Mouse (Mus musculus) midbrain, embryonic 11.5 days (tissue): ENCODE data around the gene Tgfbr2. TPM values are rescaled to one million over a fixed set of nuclear protein-coding genes. Genes with fewer than 3 reads are reported as not detected.

ENCODE experiments used
- ATAC-seq: fragments of 200-750 bp; cut with Nextera tagmentation; 2 replicates; pipeline ENCODE4 v1.8.0; 2017; ENCODE audit warnings: moderate TSS enrichment, moderate library complexity; ENCODE audit not compliant: low FRiP score
- DNase-seq: peaks from one replicate; pipeline ENCODE4 v3.0.0; 2015; ENCODE audit warnings: low spot score; ENCODE audit errors: missing footprints
- H3K27ac ChIP-seq: fragments of 300-500 bp; sonication (generic); 2 replicates; pipeline ENCODE4 v1.5.1; 2014; ENCODE audit warnings: low read depth, low read length
- H3K27me3 ChIP-seq: fragments of 300-500 bp; sonication (generic); 2 replicates; pipeline ENCODE4 v1.6.1; 2014; ENCODE audit warnings: mild to moderate bottlenecking, low read length, moderate library complexity, mixed read lengths; ENCODE audit not compliant: control insufficient read depth, insufficient read depth
- H3K36me3 ChIP-seq: fragments of 300-500 bp; sonication (generic); 2 replicates; pipeline ENCODE4 v1.6.1; 2014; ENCODE audit warnings: mild to moderate bottlenecking, low read length, moderate library complexity, mixed read lengths; ENCODE audit not compliant: control insufficient read depth, insufficient read depth
- H3K4me1 ChIP-seq: fragments of 300-500 bp; sonication (generic); 2 replicates; pipeline ENCODE4 v1.6.1; 2014; ENCODE audit warnings: low read length; ENCODE audit not compliant: control insufficient read depth, insufficient read depth
- H3K4me2 ChIP-seq: fragments of 300-500 bp; sonication (generic); 2 replicates; pipeline ENCODE4 v1.6.1; 2014; ENCODE audit warnings: mild to moderate bottlenecking, moderate library complexity
- H3K4me3 ChIP-seq: fragments of 300-500 bp; sonication (generic); 2 replicates; pipeline ENCODE4 v1.5.1; 2014; ENCODE audit warnings: low read depth, low read length
- H3K9ac ChIP-seq: fragments of 300-500 bp; sonication (generic); 2 replicates; pipeline ENCODE4 v1.6.1; 2014; ENCODE audit warnings: low read length
- H3K9me3 ChIP-seq: fragments of 300-500 bp; sonication (generic); 2 replicates; pipeline ENCODE4 v1.6.1; 2016; ENCODE audit warnings: low read length; ENCODE audit not compliant: control insufficient read depth
- WGBS: fragments of 180-500 bp; shearing (Covaris S2); extraction: QIAGEN DNeasy Blood & Tissue Kit; methylation state at CpG from one replicate; pipeline ENCODE4 v1.1.7; 2014; 5-methylcytosine and 5-hydroxymethylcytosine counted together
- polyA plus RNA-seq: library from polyadenylated mRNA; unstranded; fragments of >200 nt; fragmentation: Nextera tagmentation; extraction: Ambion mirVana; gene quantifications from 2 replicates; pipeline ENCODE4 v1.2.1, GENCODE M21; 2014

Tgfbr2 gene
- 8.1 and 9.2 TPM in 2 replicates for polyA plus RNA-seq

- DNase-seq (peak; percentile 96), ATAC-seq (peak; percentile 84)
- no peaks in the 10 kb centered on the region for H3K36me3 ChIP-seq
- no peaks in the 10 kb centered on the region for H3K9me3 ChIP-seq
- H3K4me1 ChIP-seq = peaks cover 5% of the 10 kb centered on the region; the same call in 1 of the 2 replicates
- under 1% methylated on average over 81 of the region's 90 CpGs for WGBS
- peak within 1 kb of the TSS; percentile 79 for H3K9ac ChIP-seq
- H3K4me2 ChIP-seq = peak within 1 kb of the TSS; percentile 95
- H3K4me3 ChIP-seq = peak within 1 kb of the TSS; percentile 63
- no peak within 1 kb of the TSS for H3K27ac ChIP-seq
- H3K27me3 ChIP-seq = peaks cover 12% of the 10 kb centered on the region
Measured at GRCm38 (mm10) chr9:116174481-116175461, at the start of gene Tgfbr2. TSS of gene Tgfbr2 (minus strand) at chr9:116175360.

GRCm38 (mm10) chr9:116223368-116223767 is 48.2 kb upstream of the Tgfbr2 start:
- Histone ChIP-seq H3K9me3 (no peaks in the 10 kb centered on the region), H3K27me3 (no peaks in the 10 kb centered on the region)

GRCm38 (mm10) chr9:116222643-116223042 is 47.5 kb upstream of the Tgfbr2 start:
- no peak overlapping the region for H3K4me3 ChIP-seq
- DNase-seq (no peak), ATAC-seq (no peak)
- H3K27me3 ChIP-seq = no peaks in the 10 kb centered on the region
- no peaks in the 10 kb centered on the region for H3K4me1 ChIP-seq
- WGBS = 87% methylated on average over 5 of the region's 5 CpGs
- H3K4me2 ChIP-seq = no peak overlapping the region
- H3K9me3 ChIP-seq = no peaks in the 10 kb centered on the region
- H3K36me3 ChIP-seq = no peaks in the 10 kb centered on the region
- no peak overlapping the region for H3K9ac ChIP-seq
- H3K27ac ChIP-seq = no peak overlapping the region

More at GRCm38 (mm10) chr9:116223368-116223767, 48.2 kb upstream of the Tgfbr2 start:
- H3K4me3 ChIP-seq = no peak overlapping the region
- WGBS = 90% methylated on average over 6 of the region's 6 CpGs
- H3K4me1 ChIP-seq = no peaks in the 10 kb centered on the region
- H3K36me3 ChIP-seq = no peaks in the 10 kb centered on the region
- DNase-seq (no peak), ATAC-seq (no peak)
- H3K9ac ChIP-seq = no peak overlapping the region
- H3K4me2 ChIP-seq = no peak overlapping the region
- no peak overlapping the region for H3K27ac ChIP-seq

GRCm38 (mm10) chr9:116222000-116222399 is 46.8 kb upstream of the Tgfbr2 start:
- Histone ChIP-seq H3K27ac (no peak overlapping the region), H3K27me3 (no peaks in the 10 kb centered on the region), H3K9me3 (no peaks in the 10 kb centered on the region), H3K4me3 (no peak overlapping the region), H3K36me3 (no peaks in the 10 kb centered on the region), H3K4me1 (no peaks in the 10 kb centered on the region), H3K4me2 (no peak overlapping the region), H3K9ac (no peak overlapping the region)
- ATAC-seq (no peak), DNase-seq (no peak)
- WGBS = 85% methylated on average over 11 of the region's 11 CpGs

GRCm38 (mm10) chr9:116221565-116221964 is 46.4 kb upstream of the Tgfbr2 start:
- no peak for DNase-seq
- H3K9ac ChIP-seq = no peak overlapping the region
- H3K4me3 ChIP-seq = no peak overlapping the region
- no peak overlapping the region for H3K4me2 ChIP-seq
- no peaks in the 10 kb centered on the region for H3K27me3 ChIP-seq
- H3K27ac ChIP-seq = no peak overlapping the region
- no peak for ATAC-seq
- H3K9me3 ChIP-seq = no peaks in the 10 kb centered on the region
- 91% methylated on average over 6 of the region's 6 CpGs for WGBS
- no peaks in the 10 kb centered on the region for H3K36me3 ChIP-seq
- no peaks in the 10 kb centered on the region for H3K4me1 ChIP-seq

- no peak for DNase-seq
- no peak overlapping the region for H3K9ac ChIP-seq
- 90% methylated on average over 6 of the region's 6 CpGs for WGBS
- no peaks in the 10 kb centered on the region for H3K27me3 ChIP-seq
- ATAC-seq = no peak
- H3K4me3 ChIP-seq = no peak overlapping the region
- no peak overlapping the region for H3K27ac ChIP-seq
- H3K9me3 ChIP-seq = no peaks in the 10 kb centered on the region
- H3K36me3 ChIP-seq = no peaks in the 10 kb centered on the region
- H3K4me2 ChIP-seq = no peak overlapping the region
- H3K4me1 ChIP-seq = no peaks in the 10 kb centered on the region
Measured at GRCm38 (mm10) chr9:116220616-116221015, 45.5 kb upstream of the Tgfbr2 start.

- Histone ChIP-seq H3K4me2 (no peak overlapping the region), H3K27me3 (no peaks in the 10 kb centered on the region), H3K27ac (no peak overlapping the region), H3K4me1 (no peaks in the 10 kb centered on the region), H3K4me3 (no peak overlapping the region), H3K9ac (no peak overlapping the region), H3K36me3 (no peaks in the 10 kb centered on the region), H3K9me3 (no peaks in the 10 kb centered on the region)
- 93% methylated on average over 4 of the region's 4 CpGs for WGBS
- ATAC-seq (no peak), DNase-seq (no peak)
Measured at GRCm38 (mm10) chr9:116220159-116220515, 45.0 kb upstream of the Tgfbr2 start.

- DNase-seq (no peak), ATAC-seq (no peak)
- no peaks in the 10 kb centered on the region for H3K9me3 ChIP-seq
- no peak overlapping the region for H3K27ac ChIP-seq
- no peak overlapping the region for H3K4me3 ChIP-seq
- no peak overlapping the region for H3K9ac ChIP-seq
- H3K4me2 ChIP-seq = no peak overlapping the region
- no peaks in the 10 kb centered on the region for H3K4me1 ChIP-seq
- H3K36me3 ChIP-seq = no peaks in the 10 kb centered on the region
- 90% methylated on average over 9 of the region's 9 CpGs for WGBS
- no peaks in the 10 kb centered on the region for H3K27me3 ChIP-seq
Measured at GRCm38 (mm10) chr9:116219234-116220158, 44.3 kb upstream of the Tgfbr2 start.
